Mouse (Mus musculus) kidney, postnatal 25 days (tissue): ENCODE measurements around the gene Stag3.

ENCODE experiments used
- DNase-seq, 2 experiments: peaks; one replicate each; pipeline ENCODE4 v3.0.0; 2021; ENCODE audit warnings: mixed read lengths in 2 of 2

The Stag3 gene

DNA sequence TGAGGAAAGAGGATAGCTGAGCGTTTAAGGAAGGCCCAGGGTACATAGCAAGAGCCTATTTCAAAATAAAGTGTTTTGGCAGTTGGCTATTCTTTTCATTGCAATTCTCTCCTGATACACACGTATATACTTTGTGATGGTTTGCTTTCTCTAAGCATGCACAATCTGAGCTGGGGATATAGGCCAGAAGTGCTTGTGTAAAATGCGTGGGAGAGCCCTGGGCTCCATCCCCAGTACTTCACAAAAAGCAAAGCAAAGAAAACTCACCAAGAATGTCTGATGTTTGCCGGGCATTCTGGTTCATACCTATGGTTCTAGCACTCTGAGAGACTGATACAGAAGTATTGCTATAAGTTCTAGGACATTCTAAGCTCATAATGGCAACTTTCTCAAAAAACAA is 11.1 kb upstream of the Stag3 start:
- no peak for DNase-seq

DNA sequence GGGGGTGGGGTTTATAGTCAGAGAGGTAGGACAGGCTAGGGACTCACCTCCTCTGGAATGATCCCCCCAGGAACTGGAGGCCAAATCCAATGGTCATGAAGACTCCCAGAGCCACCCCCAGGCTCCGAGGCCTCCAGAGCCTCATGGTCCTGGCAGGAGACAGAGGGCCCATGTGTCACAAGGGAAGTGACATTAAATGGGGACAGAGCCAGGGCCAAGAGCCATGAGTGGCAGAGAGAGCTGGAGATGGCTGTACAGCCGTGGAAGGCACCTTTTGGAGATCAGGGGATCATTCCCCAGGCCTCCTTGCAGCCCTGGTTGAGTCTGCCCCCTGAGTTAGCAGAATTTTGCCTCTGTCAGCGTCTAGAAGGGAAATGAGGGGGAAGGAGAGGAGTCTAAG is 8.8 kb upstream of the Stag3 start:
- DNase-seq: no peak

DNA sequence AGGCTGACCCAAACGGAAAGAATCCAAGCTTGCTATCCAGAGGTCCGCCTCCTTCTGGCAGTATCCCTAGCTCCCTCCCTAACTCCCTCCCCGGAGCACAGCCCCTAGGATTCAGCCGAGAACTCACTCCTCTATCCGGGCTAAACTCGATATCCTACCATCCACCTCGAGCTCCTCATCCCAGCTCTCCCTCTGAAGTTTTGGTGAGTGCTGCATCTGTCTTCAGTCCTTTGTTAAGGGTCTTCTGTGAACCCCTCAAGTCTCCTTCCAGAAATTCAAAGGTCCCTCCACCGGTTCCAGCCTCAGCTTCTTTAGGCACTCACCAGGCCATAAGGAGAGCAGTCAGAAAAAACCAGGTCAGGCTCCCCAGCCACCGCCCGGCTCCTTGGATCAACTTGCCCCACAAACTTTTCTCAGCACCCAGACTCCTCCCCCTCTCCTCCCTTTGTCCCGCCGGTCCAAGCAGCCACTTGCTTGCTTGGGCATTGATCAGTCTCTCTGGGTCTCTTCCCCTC is 7.6 kb upstream of the Stag3 start, which contains the start of gene Gal3st4:
Gal3st4 (minus strand) TSS at position 432 of the 515 bp plus-strand sequence.
- no peak for DNase-seq

DNA sequence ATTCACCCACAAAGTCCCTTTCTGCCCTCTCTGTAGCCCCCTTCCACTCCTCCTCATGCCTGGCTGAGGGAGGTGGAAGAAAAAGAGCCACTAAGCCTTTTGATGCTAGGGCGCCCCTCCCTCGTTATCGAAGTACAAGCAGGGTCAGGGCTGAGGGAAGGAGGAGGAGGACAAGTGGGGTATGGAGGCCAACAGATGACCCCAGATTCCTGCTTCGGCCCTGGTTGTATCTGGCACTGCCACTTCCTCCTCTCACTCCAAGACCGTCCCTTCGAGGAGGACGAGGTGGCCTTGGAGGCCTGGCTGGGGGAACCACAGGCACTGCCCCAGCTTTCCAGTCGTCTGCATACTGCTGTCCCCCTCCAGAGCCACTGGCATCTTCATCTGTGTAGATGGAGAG is 5.9 kb upstream of the Stag3 start:
- DNase-seq: no peak

DNA sequence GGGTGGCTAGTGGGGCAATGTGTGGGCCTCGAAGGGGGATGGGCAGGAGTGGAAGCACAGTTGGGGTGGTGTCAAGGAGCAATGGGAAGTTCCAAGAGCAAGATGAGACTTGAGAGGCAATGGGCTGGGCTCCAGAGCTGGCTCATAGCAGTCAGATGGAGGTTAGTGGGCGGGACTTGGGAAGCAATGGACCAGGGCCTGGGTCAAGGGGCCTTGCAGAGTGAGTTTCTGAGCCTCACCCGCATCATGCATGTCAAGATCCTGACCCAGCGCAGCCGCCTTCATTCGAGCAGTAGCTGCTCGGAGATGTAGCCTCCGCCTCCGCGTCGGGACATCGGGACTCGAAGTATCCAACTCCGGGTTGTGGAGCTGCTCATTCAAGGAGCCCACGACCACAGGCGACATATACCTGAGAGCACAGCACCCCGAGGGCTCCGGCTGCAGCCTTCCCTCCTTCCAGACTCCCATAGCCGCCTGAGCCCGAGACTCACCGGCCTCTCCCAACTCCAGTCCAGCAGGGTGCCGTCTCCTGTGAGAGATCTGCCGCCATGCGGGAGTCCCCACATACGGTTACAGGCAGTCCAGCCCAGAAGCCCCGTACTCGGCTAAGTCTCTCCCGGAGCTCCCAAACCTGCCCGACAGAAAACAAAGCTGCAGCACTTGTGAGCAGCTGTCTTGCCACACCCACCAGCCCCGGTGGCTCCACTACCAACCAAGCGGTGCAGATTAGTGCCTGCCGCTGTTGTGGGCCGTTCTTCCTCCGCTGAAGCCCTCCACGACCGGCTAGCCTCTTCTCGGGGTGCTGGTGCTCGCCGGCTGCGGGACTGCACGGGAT is 4.6 kb upstream of the Stag3 start:
- DNase-seq: peak; percentile 52 to 80

DNA sequence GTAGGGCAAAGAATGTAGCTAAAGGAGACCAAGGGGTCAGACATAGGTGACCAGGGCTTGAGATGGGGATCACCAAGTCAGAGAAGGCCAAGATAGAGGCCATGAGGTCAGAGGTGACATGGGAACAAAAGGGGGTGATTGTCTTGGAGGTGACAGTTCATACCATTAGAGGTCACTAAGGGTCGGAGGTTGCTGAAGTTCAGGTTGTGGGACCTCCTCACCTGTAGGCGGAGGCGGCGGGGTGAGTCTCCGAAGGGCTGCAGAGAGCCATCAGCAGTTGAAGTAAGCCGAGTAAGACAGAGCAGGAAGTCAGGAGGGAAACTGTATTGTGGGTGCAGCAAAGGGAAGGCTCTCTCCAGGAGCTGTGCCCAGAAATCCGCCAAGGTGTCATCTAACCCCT is 2.0 kb upstream of the Stag3 start:
- DNase-seq: no peak

DNA sequence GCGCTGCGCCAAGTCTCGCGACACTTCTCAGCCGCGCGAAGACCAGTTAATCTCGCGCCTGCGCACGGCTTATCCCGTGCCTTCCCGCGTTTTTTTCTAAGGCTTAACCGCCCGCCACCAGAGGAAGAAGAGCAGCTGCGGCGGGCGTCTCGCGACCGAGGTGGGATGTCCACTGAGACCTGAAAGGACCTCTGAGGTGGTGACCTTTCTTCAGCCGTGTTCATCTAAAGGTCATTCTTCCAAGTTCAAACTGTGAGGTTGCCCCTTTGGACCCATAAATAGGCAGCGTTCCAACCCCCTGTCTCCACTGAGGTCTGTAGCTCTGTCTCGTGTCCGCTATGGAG is 357 bp downstream of the Stag3 start:
- no peak for DNase-seq

DNA sequence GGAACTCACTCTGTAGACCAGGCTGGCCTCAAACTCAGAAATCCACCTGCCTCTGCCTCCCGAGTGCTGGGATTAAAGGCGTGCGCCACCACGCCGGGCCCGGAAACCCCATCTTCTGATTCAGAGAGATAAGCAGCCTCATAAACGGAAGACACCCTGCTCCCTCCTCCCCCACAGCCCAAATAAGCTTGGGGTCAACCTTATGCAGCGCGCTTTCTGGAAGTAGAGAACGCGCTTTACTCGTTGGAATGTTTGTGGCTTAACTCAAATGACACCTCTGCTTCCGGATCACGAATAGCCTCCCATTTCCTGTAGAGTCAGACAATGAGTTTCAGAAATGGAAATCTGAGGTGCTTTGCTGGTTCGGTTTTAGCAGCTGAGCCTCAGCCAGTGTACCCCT is 789 bp downstream of the Stag3 start:
- no peak for DNase-seq

DNA sequence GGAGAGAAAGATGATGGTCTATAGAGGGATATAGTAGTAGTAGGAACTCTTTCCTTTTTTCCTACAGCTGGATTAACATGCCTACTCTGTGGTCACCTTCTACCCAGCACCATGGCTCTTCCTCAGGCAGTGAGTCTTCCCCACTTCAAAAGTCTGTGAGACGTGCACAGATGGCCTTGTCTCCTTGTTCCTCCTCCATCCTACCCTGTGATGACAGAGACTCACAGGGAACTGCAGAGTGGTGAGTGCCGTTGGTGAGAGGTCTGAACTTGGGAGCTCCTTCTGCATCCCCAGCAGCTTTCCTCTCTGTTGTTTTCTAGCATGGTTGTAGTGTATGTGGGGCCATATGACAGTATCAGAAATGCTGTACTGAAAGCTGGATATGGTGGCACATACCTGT is 1.8 kb downstream of the Stag3 start:
- DNase-seq: no peak

DNA sequence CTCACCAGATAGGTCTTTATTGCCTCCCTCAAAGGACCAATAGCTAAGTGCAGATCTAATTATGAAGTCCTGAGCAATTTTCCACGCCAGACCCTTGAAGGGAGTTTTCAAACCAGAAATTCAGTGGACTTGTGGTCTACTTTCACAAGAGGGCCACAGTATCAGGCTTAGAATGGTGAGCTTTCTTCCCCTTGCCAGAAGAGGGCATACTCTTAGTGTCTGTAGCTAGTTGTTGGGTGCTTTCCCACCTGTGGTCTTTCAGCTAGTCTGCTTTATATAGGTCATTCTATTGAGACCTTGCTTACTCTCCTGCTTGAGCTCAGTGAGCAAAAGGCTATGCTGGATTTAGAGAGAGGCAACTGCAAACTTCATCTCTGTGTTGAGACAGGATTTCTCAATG is 3.5 kb downstream of the Stag3 start:
- no peak for DNase-seq

DNA sequence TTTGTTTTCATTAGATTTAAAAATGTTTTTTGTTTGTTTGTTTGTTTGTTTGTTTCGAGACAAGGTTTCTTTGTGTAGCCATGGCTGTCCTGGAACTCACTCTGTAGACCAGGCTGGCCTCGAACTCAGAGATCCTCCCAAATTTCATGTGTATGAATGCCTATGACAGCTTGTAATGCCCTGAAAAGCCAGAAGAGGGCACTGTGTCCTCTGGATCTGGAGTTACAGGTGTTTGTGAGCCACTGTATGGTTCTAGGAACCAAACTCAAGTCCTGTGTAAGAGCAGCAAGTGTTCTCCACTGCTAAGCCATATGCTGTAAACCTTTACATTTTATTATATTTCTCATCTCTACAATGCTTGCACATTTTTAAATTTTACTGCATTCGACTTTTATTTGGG is 7.8 kb downstream of the Stag3 start:
- no peak for DNase-seq

DNA sequence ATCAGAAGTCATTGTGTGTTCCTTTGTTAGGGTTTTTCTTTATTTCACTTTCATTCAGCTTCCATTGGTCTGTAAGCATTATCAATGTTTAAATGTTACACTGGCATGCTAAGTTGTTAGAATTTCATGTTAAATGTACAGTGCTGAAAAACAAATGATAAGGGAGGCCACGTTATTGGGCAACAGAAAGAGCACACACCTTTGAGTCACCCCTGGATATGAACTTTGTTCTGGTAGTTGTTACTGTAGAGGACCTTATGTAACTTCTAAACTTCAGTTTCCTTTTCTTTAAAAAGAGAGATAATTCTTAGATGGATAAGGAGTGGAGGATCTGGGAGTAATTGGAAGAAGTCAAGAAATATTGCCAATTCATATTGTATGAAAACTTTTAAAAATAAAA is 11.6 kb downstream of the Stag3 start:
- DNase-seq: no peak

DNA sequence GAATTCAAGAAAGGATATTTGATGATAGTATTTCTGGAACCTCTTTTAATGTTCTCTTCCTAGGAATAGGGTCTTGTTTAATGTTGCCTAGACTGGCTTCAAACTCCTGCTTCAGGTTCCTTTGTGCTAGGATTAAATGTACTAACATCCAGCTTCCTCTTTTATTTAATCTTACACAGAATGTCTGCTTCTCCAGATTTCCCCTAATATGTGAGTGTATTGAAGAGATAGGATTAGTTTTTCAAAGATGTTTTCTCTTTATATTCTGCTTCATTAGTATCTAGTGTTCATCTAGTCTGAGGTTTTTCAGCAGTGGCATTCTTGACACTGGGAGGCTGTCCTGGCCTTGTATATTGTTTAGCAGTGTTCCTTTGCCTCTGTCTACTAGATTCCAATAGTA is 14.1 kb downstream of the Stag3 start:
- no peak for DNase-seq

DNA sequence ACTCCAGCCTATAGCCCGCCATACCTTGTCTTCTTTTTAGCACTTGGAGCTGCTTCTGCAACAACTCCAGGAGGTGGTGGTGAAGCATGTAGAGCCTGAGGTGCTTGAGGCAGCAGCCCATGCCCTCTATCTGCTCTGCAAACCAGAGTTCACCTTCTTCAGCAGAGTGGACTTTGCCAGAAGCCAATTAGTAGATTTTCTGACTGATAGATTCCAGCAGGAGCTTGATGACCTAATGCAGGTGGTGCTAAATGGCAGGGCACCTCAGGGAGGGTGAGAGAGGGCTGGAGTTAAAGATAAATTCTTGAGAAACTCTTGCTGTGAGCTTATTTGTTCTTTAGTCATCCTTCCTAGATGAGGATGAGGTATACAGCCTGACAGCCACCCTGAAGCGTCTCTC is 19.6 kb downstream of the Stag3 start:
- no peak for DNase-seq

DNA sequence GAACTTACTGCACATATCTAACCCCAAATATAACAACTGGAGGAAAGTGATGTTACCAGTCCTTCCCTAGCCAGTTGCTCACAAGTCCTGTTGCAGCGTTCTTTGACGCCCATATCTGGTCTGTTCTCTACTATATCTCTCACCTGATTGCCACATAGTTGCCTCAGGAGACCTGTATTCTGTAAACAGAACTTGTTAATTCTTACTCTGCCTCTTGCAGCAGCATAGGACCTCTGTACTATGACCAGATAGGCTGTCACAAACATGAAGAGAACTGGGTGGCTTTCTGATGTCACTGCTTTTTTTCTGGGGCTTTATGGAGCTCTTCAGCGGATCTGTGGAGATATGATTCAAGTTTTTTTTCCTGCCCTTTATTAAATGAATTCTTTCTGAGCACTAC is 32.8 kb downstream of the Stag3 start:
- DNase-seq: no peak

DNA sequence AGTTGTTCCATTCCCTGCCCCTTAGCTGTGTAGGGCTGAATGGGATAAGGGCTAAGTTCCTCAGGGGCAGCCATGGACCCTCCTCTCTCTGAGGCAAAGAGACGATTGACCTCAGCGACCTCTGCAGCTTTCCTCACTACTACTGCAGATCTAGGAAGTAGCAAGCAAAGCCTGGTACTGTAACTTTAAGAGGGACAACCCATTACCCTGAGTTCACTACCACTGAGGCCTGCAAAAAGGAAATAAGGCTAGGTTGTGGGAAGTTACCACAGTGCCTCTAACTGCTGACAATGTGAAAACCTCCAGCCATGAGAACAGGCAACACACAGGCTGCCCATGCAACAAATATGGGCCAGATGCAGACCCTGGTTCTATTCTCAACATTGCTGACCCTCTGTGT is 61.6 kb downstream of the Stag3 start, which contains the start of gene Pvrig:
Pvrig (plus strand) TSS at position 301 of the 400 bp plus-strand sequence.
- DNase-seq: no peak

DNA sequence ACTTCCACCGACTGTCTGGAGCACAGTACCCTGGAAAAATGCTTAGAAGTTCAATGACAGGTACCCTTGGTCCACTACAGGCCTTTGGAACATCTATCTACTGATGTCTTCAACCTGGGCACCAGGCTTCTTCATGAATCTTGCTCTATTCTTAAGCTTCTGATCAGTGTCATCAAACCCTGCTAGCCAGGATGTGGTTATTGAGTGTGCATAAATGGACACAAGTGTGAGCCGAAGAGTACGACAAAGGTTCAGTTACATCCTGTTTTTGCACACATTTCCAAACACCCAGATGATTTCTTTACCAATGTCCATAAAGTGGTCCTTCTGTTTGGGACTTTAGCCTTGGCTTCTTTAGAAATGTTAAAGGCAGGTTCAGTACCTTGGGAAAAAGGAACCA is 63.2 kb downstream of the Stag3 start:
- no peak for DNase-seq
